Mouse (Mus musculus) bone marrow macrophage, adult 2 months (primary cell): ENCODE measurements at regions not wholly inside any gene's neighbourhood (a gene's known extent, or its start where the extent isn't known, plus 50 kb on each side); places are given as distances from the start of the nearest gene placed in this dataset.

Experiments used
- H3K27ac ChIP-seq: 2 replicates; pipeline ENCODE4 v1.5.1; 2012; ENCODE audit warnings: low read depth, low read length; ENCODE audit not compliant: insufficient read depth
- H3K4me1 ChIP-seq: 2 replicates; pipeline ENCODE4 v1.6.1; 2012; ENCODE audit warnings: low read length; ENCODE audit not compliant: control insufficient read depth, insufficient read depth
- H3K4me3 ChIP-seq: 2 replicates; pipeline ENCODE4 v1.5.1; 2012; ENCODE audit warnings: mild to moderate bottlenecking, low read length, moderate library complexity; ENCODE audit not compliant: insufficient read depth
- CTCF ChIP-seq: IDR thresholded peaks from 2 replicates; pipeline ENCODE4 v1.5.1; 2012; ENCODE audit warnings: low read depth, mild to moderate bottlenecking, low read length, moderate library complexity
- POLR2A ChIP-seq: IDR thresholded peaks from 2 replicates; pipeline ENCODE4 v1.6.1; 2012; ENCODE audit warnings: mild to moderate bottlenecking, low read depth, low read length, borderline replicate concordance

- Histone ChIP-seq H3K27ac (no peak overlapping the region), H3K4me1 (peaks cover 51% of the 10 kb centered on the region), H3K4me3 (no peak overlapping the region)
- no peak for TF ChIP-seq CTCF
- TF ChIP-seq POLR2A, result no peak
Measured at GRCm38 (mm10) chr12:86830247-86830585, 54.4 kb downstream of the Irf2bpl start.

DNA sequence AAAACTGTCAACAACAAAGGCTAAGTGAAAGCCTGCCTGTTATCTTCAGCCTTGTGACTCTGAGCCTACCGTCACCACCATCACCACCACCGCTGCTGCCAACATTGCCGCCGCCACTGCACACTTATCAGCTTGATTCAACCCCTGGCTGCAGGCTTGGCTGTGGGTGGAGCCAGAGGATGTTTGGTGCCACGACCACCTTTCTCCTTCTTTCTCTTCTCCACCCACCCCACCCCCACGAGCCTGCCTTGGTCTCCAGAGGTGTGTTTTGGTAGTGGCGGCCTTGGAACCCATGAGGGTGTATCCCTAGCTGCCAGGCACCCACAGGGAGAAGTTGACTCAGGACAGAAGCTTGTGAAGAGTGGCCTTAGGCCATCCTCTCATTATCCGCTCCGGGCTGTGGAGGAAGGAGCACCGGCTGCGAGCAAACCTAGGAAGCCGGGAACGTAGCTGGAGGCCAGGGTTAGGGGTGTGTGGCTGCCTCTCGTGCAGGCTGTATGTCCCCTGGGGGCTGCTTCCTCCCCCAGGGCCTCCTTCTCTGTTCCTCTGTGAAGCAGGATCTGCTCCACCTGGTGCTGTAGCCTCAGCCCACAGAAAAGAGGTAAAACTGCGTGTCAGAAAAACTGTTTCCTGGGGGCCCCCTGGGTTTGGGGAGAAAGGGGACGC, 54.9 kb downstream of the Irf2bpl start:
- H3K27ac ChIP-seq, result no peak overlapping the region
- H3K4me3 ChIP-seq, result no peak overlapping the region
- H3K4me1 ChIP-seq, result peaks cover 48% of the 10 kb centered on the region
- TF ChIP-seq CTCF (no peak), POLR2A (no peak)

DNA sequence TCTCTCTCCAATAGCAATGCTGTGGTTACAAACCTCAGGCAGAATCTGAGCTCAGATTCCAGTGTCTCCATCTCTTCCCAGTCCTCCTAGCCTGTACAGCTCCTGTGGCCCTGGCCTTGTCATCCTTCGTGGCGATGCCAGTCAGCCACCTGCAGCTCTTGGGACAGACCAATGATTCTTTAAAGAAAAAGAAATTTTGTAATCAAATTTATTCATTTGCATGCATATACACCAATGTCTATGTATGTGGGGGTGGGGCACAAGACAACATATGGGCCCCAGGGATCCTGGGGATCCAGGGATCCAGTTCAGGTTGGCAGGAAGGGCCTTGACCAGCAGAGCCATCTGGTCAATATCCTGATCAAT, 57.4 kb downstream of the Irf2bpl start:
- TF ChIP-seq POLR2A (no peak), CTCF (no peak)
- peaks cover 38% of the 10 kb centered on the region for H3K4me1 ChIP-seq

GRCm38 (mm10) chr12:86826420-86827240, 58.0 kb downstream of the Irf2bpl start:
- H3K4me1 ChIP-seq, result peaks cover 37% of the 10 kb centered on the region
- 0 out of 2 replicates have a peak overlapping the region, but pooled peaks have one; percentile 7 for H3K27ac ChIP-seq
- TF ChIP-seq CTCF, result no peak
- TF ChIP-seq POLR2A, result no peak
- H3K4me3 ChIP-seq, result no peak overlapping the region

More for the DNA sequence above, 57.4 kb downstream of the Irf2bpl start:
- H3K27ac ChIP-seq, result no peak overlapping the region
- H3K4me3 ChIP-seq, result no peak overlapping the region

DNA sequence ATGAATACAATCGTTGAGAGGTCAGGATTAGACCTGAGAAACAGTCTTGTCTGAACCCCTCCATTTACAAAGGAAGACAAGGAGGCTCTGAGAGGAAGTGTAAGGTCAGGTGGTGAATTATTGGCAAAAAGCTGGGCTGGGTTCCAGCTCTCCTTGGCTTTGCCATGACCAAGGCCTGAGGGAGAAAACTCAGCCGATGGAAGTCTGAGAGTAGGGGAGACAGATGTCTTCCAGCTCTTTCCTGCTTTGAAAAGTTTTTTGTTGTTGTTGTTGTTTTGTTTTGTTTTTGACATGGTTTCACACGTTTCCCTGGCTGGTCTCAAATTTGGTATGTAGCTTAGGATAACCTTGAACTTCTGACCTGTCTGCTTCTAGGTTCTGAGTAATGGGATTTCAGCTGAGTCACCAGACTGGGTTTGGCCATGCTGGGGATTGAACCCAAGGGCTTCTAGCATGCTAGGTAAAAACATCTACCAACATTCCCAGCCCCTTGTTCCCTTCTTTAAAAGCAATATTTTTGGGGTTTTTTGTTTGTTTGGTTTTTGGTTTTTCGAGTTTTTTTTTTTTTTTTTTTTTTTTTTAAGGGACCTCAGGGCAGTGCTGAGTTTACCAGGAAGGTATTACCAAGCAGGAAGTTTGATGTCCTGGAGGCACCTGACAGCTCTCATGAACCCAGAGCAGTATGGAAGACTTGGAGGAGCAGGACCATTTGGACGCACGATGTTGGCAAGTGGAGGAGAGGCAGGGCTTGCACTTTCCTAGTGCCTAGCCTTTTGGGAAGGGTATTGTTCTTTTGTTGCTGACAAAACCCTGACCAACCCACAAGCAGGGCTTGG, 58.8 kb downstream of the Irf2bpl start:
- H3K4me1 ChIP-seq, result peaks cover 34% of the 10 kb centered on the region
- H3K27ac ChIP-seq, result peak overlapping the region; percentile 96
- H3K4me3 ChIP-seq, result no peak overlapping the region; the same call in 1 of the 2 replicates
- TF ChIP-seq POLR2A (no peak), CTCF (no peak)

DNA sequence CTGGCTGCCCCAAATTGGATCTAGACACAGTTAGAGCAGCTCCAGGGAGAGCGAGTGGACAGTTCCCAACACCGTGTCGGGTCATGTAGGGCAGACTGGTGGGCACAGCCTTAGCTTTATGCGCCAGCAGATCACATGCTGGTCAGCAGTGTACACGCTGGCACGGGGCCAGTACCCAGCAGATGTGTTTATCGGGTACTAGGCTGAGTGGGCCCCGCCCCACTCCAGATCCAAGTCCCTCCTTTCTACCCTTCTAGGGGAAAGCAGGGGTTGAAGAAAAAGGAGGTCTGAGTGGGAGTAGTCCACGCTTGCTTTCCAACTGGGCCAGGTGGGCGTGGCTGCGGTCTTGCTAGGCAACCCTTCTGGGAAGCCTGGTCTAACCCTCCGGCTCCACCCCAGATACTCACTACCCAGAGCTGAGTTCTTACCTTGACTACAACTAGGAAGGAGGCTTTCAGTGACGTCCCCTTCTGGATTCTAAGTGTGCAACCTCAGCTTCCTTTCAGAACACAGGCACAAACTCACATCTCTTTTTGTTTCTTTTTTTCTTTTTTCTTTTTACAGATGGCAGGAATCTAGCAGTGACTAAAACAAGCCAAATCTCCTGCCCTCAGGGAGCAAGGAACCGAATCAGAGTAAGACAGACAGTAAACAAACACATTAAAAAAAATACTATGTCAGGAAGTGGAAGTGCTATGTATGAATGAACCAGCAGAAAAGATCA, 59.6 kb downstream of the Irf2bpl start:
- Histone ChIP-seq H3K4me3 (peak overlapping the region; percentile 51), H3K4me1 (peaks cover 34% of the 10 kb centered on the region), H3K27ac (peak overlapping the region; percentile 96)
- TF ChIP-seq POLR2A, result no peak
- TF ChIP-seq CTCF, result no peak

GRCm38 (mm10) chr12:86823855-86824589, 60.6 kb downstream of the Irf2bpl start:
- TF ChIP-seq POLR2A (no peak), CTCF (no peak)
- peak overlapping the region; percentile 96 for H3K27ac ChIP-seq
- H3K4me3 ChIP-seq, result peak overlapping the region; percentile 51
- H3K4me1 ChIP-seq, result peaks cover 37% of the 10 kb centered on the region

- H3K27ac ChIP-seq, result peak overlapping the region; percentile 96
- peak overlapping the region; percentile 51 for H3K4me3 ChIP-seq
- TF ChIP-seq POLR2A, result no peak
- TF ChIP-seq CTCF, result no peak
- H3K4me1 ChIP-seq, result peaks cover 43% of the 10 kb centered on the region
Measured at GRCm38 (mm10) chr12:86823488-86823854, 61.1 kb downstream of the Irf2bpl start.

- Histone ChIP-seq H3K27ac (no peak overlapping the region), H3K4me3 (no peak overlapping the region), H3K4me1 (peaks cover 46% of the 10 kb centered on the region)
- TF ChIP-seq POLR2A (no peak), CTCF (no peak)
Measured at GRCm38 (mm10) chr12:86821183-86821582, 63.4 kb downstream of the Irf2bpl start.
